ENCODE assay signal across 8 mouse cellular contexts in genomic region chr12:111677421-111677820, GRCm38 (mm10). TPM values are rescaled to one million over a fixed set of nuclear protein-coding genes. Genes with fewer than 3 reads are reported as not detected.
DNase-seq lines count a peak whose midpoint lies in the region; ATAC-seq and TF ChIP-seq lines count a peak whose summit lies in the region.

No protein-coding gene starts in this region.

- no peaks in the 10 kb centered on the region for H3K27me3 ChIP-seq in cerebellum, adult 2 months (ENCODE audit: control insufficient read depth, insufficient read depth, low read length)
- H3K27me3 ChIP-seq in forebrain, embryonic 10.5 days (ENCODE audit: poor library complexity, severe bottlenecking) = peaks cover 43% of the 10 kb centered on the region
- no peaks in the 10 kb centered on the region for H3K27me3 ChIP-seq in midbrain, embryonic 16.5 days (ENCODE audit: control insufficient read depth, insufficient read depth, low read depth, low read length)

- DNase-seq in cerebellum, adult 2 months = peak in 1 of 2 experiments; percentile 53
- no peak for DNase-seq in cerebellum, postnatal 36 days
- DNase-seq in 3T3-L1 (ENCODE audit: low read depth, low spot score) = peak; percentile 56
- DNase-seq in forebrain, embryonic 10.5 days (ENCODE audit: extremely low spot score, low spot score) = no peak
- DNase-seq in kidney, postnatal 10 days = peak; percentile 51
- DNase-seq in left cerebral cortex, adult 9 months (ENCODE audit: low spot score in 2 of 2) = no peak
- no peak for DNase-seq in spleen, adult 12 weeks (ENCODE audit: low spot score)

- TF ChIP-seq CTCF in cerebellum, adult 2 months (IDR thresholded peaks at IDR 0.05; ENCODE audit: borderline replicate concordance, insufficient read depth, low read depth, low read length) = no peak

- WGBS in cerebellum, adult 2 months = under 1% methylated on average over 5 of the region's 5 CpGs
- 19% methylated on average over 5 of the region's 5 CpGs for WGBS in forebrain, embryonic 10.5 days
- 7% methylated on average over 5 of the region's 5 CpGs for WGBS in midbrain, embryonic 16.5 days

- H3K9ac ChIP-seq in midbrain, embryonic 16.5 days (ENCODE audit: low read depth, low read length) = peak overlapping the region; percentile 73

- no peak for TF ChIP-seq POLR2A in cerebellum, adult 2 months (IDR thresholded peaks at IDR 0.05; ENCODE audit: borderline replicate concordance, insufficient read depth, low read length)

- peak overlapping the region; percentile 93 for H3K4me2 ChIP-seq in midbrain, embryonic 16.5 days (ENCODE audit: low read length)

- H3K27ac ChIP-seq in cerebellum, adult 2 months (ENCODE audit: insufficient read depth, low read length) = peak overlapping the region; percentile 94
- H3K27ac ChIP-seq in forebrain, embryonic 10.5 days = peak overlapping the region; percentile 95
- H3K27ac ChIP-seq in midbrain, embryonic 16.5 days (ENCODE audit: low read length) = peak overlapping the region; percentile 85

- peak overlapping the region; percentile 66 for H3K4me3 ChIP-seq in cerebellum, adult 2 months (replicated peaks; ENCODE audit: insufficient read depth, low read depth, low read length)
- H3K4me3 ChIP-seq in forebrain, embryonic 10.5 days = peak overlapping the region; percentile 98
- peak overlapping the region; percentile 64 for H3K4me3 ChIP-seq in midbrain, embryonic 16.5 days (ENCODE audit: low read depth, low read length)

- no peaks in the 10 kb centered on the region for H3K9me3 ChIP-seq in forebrain, embryonic 10.5 days
- H3K9me3 ChIP-seq in midbrain, embryonic 16.5 days (replicated peaks; ENCODE audit: control insufficient read depth, low read length, poor library complexity, severe bottlenecking) = no peaks in the 10 kb centered on the region

- peak; percentile 9; the same call in 1 of the 2 replicates for ATAC-seq in midbrain, embryonic 16.5 days

- H3K4me1 ChIP-seq in cerebellum, adult 2 months (ENCODE audit: control insufficient read depth, insufficient read depth, low read length) = peaks cover 11% of the 10 kb centered on the region
- peaks cover 52% of the 10 kb centered on the region for H3K4me1 ChIP-seq in forebrain, embryonic 10.5 days
- H3K4me1 ChIP-seq in midbrain, embryonic 16.5 days (ENCODE audit: control insufficient read depth, insufficient read depth, low read length) = peaks cover 21% of the 10 kb centered on the region

- peaks cover 34% of the 10 kb centered on the region for H3K36me3 ChIP-seq in forebrain, embryonic 10.5 days (replicated peaks)
- H3K36me3 ChIP-seq in midbrain, embryonic 16.5 days (ENCODE audit: control insufficient read depth, insufficient read depth, low read length) = no peaks in the 10 kb centered on the region

RNA-seq across cellular contexts. Expression of gene Trmt61a, which starts 0.5 kb away (rescaled TPM):
- 14.2 and 14.4 TPM in 2 replicates for polyA plus RNA-seq in cerebellum, adult 2 months (2012; rRNA removed)
- 23.7 and 23.8 TPM in 2 replicates for polyA plus RNA-seq in forebrain, embryonic 10.5 days (2016; fragmentation: Nextera tagmentation; extraction: Ambion mirVana)
- polyA plus RNA-seq in midbrain, embryonic 16.5 days (2015; fragmentation: Nextera tagmentation; extraction: Ambion mirVana) = 9.8 and 10.4 TPM in 2 replicates

RNA-seq across cellular contexts. Expression of gene Ckb, which starts 5.3 kb away (rescaled TPM):
- polyA plus RNA-seq in cerebellum, adult 2 months (2012; rRNA removed) = 5,042 and 5,433 TPM in 2 replicates
- 1,567 and 1,577 TPM in 2 replicates for polyA plus RNA-seq in forebrain, embryonic 10.5 days (2016; fragmentation: Nextera tagmentation; extraction: Ambion mirVana)
- 1,397 and 1,482 TPM in 2 replicates for polyA plus RNA-seq in midbrain, embryonic 16.5 days (2015; fragmentation: Nextera tagmentation; extraction: Ambion mirVana)

RNA-seq across cellular contexts. Expression of gene Bag5, which starts 35.6 kb away (rescaled TPM):
- 52.7 and 54.4 TPM in 2 replicates for polyA plus RNA-seq in cerebellum, adult 2 months (2012; rRNA removed)
- 56.5 and 57.5 TPM in 2 replicates for polyA plus RNA-seq in forebrain, embryonic 10.5 days (2016; fragmentation: Nextera tagmentation; extraction: Ambion mirVana)
- polyA plus RNA-seq in midbrain, embryonic 16.5 days (2015; fragmentation: Nextera tagmentation; extraction: Ambion mirVana) = 70.4 and 71.8 TPM in 2 replicates

RNA-seq across cellular contexts. Expression of gene Apopt1, which starts 35.6 kb away (rescaled TPM):
- 46.8 and 49.8 TPM in 2 replicates for polyA plus RNA-seq in cerebellum, adult 2 months (2012; rRNA removed)
- 57.9 and 62.6 TPM in 2 replicates for polyA plus RNA-seq in forebrain, embryonic 10.5 days (2016; fragmentation: Nextera tagmentation; extraction: Ambion mirVana)
- polyA plus RNA-seq in midbrain, embryonic 16.5 days (2015; fragmentation: Nextera tagmentation; extraction: Ambion mirVana) = 52.3 and 56.8 TPM in 2 replicates

Comparison
In these comparisons a context has a peak if more than half of its experiments do, and no peak if none do; other contexts are left out.
1. DNase-seq: peak in 3T3-L1 (single experiment) and kidney, postnatal 10 days (single experiment); none in cerebellum, postnatal 36 days (0 of 2), forebrain, embryonic 10.5 days (single experiment), left cerebral cortex, adult 9 months (0 of 2) and spleen, adult 12 weeks (single experiment).
2. Peak in every context shown above with its lines, with median percentiles within 50 percentile points of each other: H3K27ac ChIP-seq and H3K4me3 ChIP-seq.